ENCODE assay signal across 8 mouse cellular contexts in the genomic region with DNA sequence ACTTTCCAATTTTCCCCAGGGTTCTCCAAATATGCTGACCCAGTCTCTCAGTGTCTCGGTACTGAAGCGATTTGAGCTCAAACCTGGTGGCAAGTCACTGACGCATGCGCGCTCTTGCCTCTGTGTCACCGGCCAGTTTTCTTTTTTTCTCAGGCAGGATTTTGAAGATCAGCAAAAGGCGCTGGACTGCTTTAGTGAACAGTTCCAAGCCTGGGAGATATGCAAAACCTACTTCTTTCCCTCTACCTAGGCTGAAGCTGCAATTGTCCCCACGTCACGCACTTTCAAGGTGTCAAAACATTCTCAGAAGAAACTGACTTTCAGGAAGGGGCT. TPM values are rescaled to one million over a fixed set of nuclear protein-coding genes. Genes with fewer than 3 reads are reported as not detected.
DNase-seq lines count a peak whose midpoint lies in the region; ATAC-seq and TF ChIP-seq lines count a peak whose summit lies in the region.

No protein-coding gene starts in this region.

- H3K4me3 ChIP-seq in thymus, adult 2 months (ENCODE audit: control insufficient read depth, insufficient read depth, low read length): peak overlapping the region; percentile 63
- peak overlapping the region; percentile 79 for H3K4me3 ChIP-seq in limb, embryonic 13.5 days
- H3K4me3 ChIP-seq in midbrain, embryonic 12.5 days: peak overlapping the region; percentile 77
- H3K4me3 ChIP-seq in spleen, adult 2 months (ENCODE audit: extremely low read depth, insufficient read depth, insufficient read length): peak overlapping the region; percentile 81

- H3K9ac ChIP-seq in limb, embryonic 13.5 days: peak overlapping the region; percentile 74
- H3K9ac ChIP-seq in midbrain, embryonic 12.5 days (replicated peaks): peak overlapping the region; percentile 85; the same call in 1 of the 2 replicates

- no peaks in the 10 kb centered on the region for H3K27me3 ChIP-seq in thymus, adult 2 months (ENCODE audit: control insufficient read depth, insufficient read depth, low read length)
- peaks cover 14% of the 10 kb centered on the region for H3K27me3 ChIP-seq in limb, embryonic 13.5 days
- H3K27me3 ChIP-seq in midbrain, embryonic 12.5 days: 0 out of 2 replicates have a peak, but pooled peaks cover 5% of the 10 kb centered on the region
- H3K27me3 ChIP-seq in spleen, adult 2 months (ENCODE audit: control insufficient read depth, insufficient read depth, low read length): no peaks in the 10 kb centered on the region

- no peak for TF ChIP-seq POLR2A in thymus, adult 2 months (IDR thresholded peaks at IDR 0.05; ENCODE audit: control insufficient read depth, extremely low read depth, insufficient read depth, low read length, poor library complexity)
- TF ChIP-seq POLR2A in spleen, adult 2 months (IDR thresholded peaks at IDR 0.05; ENCODE audit: low read depth, low read length): no peak

- 1% methylated on average over 9 of the region's 9 CpGs for WGBS in thymus, adult 2 months
- 0% methylated on average over 9 of the region's 9 CpGs for WGBS in limb, embryonic 13.5 days
- WGBS in midbrain, embryonic 12.5 days: under 1% methylated on average over 9 of the region's 9 CpGs
- 2% methylated on average over 9 of the region's 9 CpGs for WGBS in spleen, adult 2 months

- H3K36me3 ChIP-seq in thymus, adult 2 months (ENCODE audit: control insufficient read depth, insufficient read depth, low read length): no peaks in the 10 kb centered on the region
- H3K36me3 ChIP-seq in limb, embryonic 13.5 days: no peaks in the 10 kb centered on the region
- no peaks in the 10 kb centered on the region for H3K36me3 ChIP-seq in midbrain, embryonic 12.5 days
- no peaks in the 10 kb centered on the region for H3K36me3 ChIP-seq in spleen, adult 2 months (ENCODE audit: control insufficient read depth, insufficient read depth, low read length)

- H3K9me3 ChIP-seq in limb, embryonic 13.5 days: no peaks in the 10 kb centered on the region
- no peaks in the 10 kb centered on the region for H3K9me3 ChIP-seq in midbrain, embryonic 12.5 days

- no peak for TF ChIP-seq CTCF in thymus, adult 2 months (IDR thresholded peaks at IDR 0.05; ENCODE audit: borderline replicate concordance, control insufficient read depth, extremely low read depth, insufficient read depth, low read length, poor library complexity)
- TF ChIP-seq CTCF in spleen, adult 2 months (IDR thresholded peaks at IDR 0.05; ENCODE audit: extremely low read depth, insufficient read depth, insufficient read length, insufficient replicate concordance): no peak

- DNase-seq in thymus, adult 2 months: peak; percentile 38
- DNase-seq in thymus, adult 18-20 months: no peak
- peak; percentile 85 for DNase-seq in embryo, embryonic 10.5 days (ENCODE audit: low spot score)
- peak; percentile 37 to 53 for DNase-seq in gastrocnemius, postnatal 36 days
- DNase-seq in spleen, adult 2 months (ENCODE audit: low read depth in 1 of 2, low spot score in 2 of 2): peak; percentile 49 to 51

- intact Hi-C loops in gastrocnemius, postnatal 36 days (cut with DNase I): no loop called here

- ATAC-seq in inflammation-experienced regulatory T-cells, adult 6 months: peak; percentile 39
- ATAC-seq in limb, embryonic 13.5 days (ENCODE audit: low FRiP score, low read depth): 0 out of 2 replicates have a peak, but pooled peaks have one; percentile 29
- ATAC-seq in midbrain, embryonic 12.5 days (ENCODE audit: low FRiP score, low read depth): no peak; the same call in 1 of the 2 replicates

- H3K27ac ChIP-seq in thymus, adult 2 months (ENCODE audit: control insufficient read depth, insufficient read depth, low read length): no peak overlapping the region
- H3K27ac ChIP-seq in limb, embryonic 13.5 days: peak overlapping the region; percentile 65; the same call in 1 of the 2 replicates
- peak overlapping the region; percentile 92 for H3K27ac ChIP-seq in midbrain, embryonic 12.5 days (replicated peaks)
- peak overlapping the region; percentile 20; the same call in 1 of the 2 replicates for H3K27ac ChIP-seq in spleen, adult 2 months (ENCODE audit: insufficient read depth, low read length)

- 0 out of 2 replicates have a peak, but pooled peaks cover 10% of the 10 kb centered on the region for H3K4me1 ChIP-seq in thymus, adult 2 months (replicated peaks; ENCODE audit: control insufficient read depth, insufficient read depth, low read length)
- peaks cover 13% of the 10 kb centered on the region for H3K4me1 ChIP-seq in limb, embryonic 13.5 days
- peaks cover 2% of the 10 kb centered on the region; the same call in 1 of the 2 replicates for H3K4me1 ChIP-seq in midbrain, embryonic 12.5 days
- peaks cover 3% of the 10 kb centered on the region for H3K4me1 ChIP-seq in spleen, adult 2 months (ENCODE audit: control insufficient read depth, insufficient read depth, insufficient read length)

- peak overlapping the region; percentile 92 for H3K4me2 ChIP-seq in limb, embryonic 13.5 days (replicated peaks)
- H3K4me2 ChIP-seq in midbrain, embryonic 12.5 days (replicated peaks): peak overlapping the region; percentile 74

RNA-seq across cellular contexts. Expression of gene Vav3, which starts 0.5 kb away (rescaled TPM):
- 3.1 and 3.2 TPM in 2 replicates for polyA plus RNA-seq in thymus, adult 2 months (2012; rRNA removed)
- total RNA-seq in gastrocnemius, postnatal 36 days (2021): 1 to 10 TPM; 1.3 to 1.6 TPM
- 10 to 100 TPM in 1 of 3 experiments, 1 to 10 TPM in 2; 5.0 to 15.2 (median 9.9) TPM for polyA plus RNA-seq in inflammation-experienced regulatory T-cells, adult 6 months (2017; shearing (Covaris generic))
- 11.6 and 13.2 TPM in 2 replicates for polyA plus RNA-seq in limb, embryonic 13.5 days (2015; fragmentation: Nextera tagmentation; extraction: Ambion mirVana)
- polyA plus RNA-seq in midbrain, embryonic 12.5 days (2016; fragmentation: Nextera tagmentation; extraction: Ambion mirVana): 27.4 and 35.0 TPM in 2 replicates
- polyA plus RNA-seq in spleen, adult 2 months (2012; rRNA removed): 1.7 and 2.5 TPM in 2 replicates

Comparison
In these comparisons a context has a peak if more than half of its experiments do, and no peak if none do; other contexts are left out.
1. DNase-seq: peak in thymus, adult 2 months (single experiment), embryo, embryonic 10.5 days (single experiment), gastrocnemius, postnatal 36 days (2 of 2) and spleen, adult 2 months (2 of 2); none in thymus, adult 18-20 months (0 of 2).
2. Peak in every context shown above with its lines, with median percentiles within 50 percentile points of each other: H3K4me3 ChIP-seq.